Mouse (Mus musculus): ENCODE measurements around the gene Gm45194. TPM values are rescaled to one million over a fixed set of nuclear protein-coding genes. Genes with fewer than 3 reads are reported as not detected.

Gm45194 gene
- 1.5 TPM in 1 of 2 replicates, not detected in the other for polyA plus RNA-seq (2014; fragmentation: Nextera tagmentation; extraction: Ambion mirVana)

GRCm38 (mm10) chrX:111891089-111891488, at the start of gene Gm45194:
TSS of gene Gm45194 (plus strand) at chrX:111891389.
- Histone ChIP-seq H3K27ac (ENCODE audit: low read depth, low read length) (no peak within 1 kb of the TSS), H3K4me1 (ENCODE audit: control insufficient read depth, insufficient read depth, low read length) (no peaks in the 10 kb centered on the region), H3K9me3 (replicated peaks; ENCODE audit: control insufficient read depth, low read length) (no peaks in the 10 kb centered on the region), H3K4me2 (no peak within 1 kb of the TSS), H3K36me3 (ENCODE audit: control insufficient read depth, insufficient read depth, low read length) (no peaks in the 10 kb centered on the region), H3K9ac (ENCODE audit: low read depth, low read length) (no peak within 1 kb of the TSS), H3K4me3 (ENCODE audit: low read depth, low read length) (no peak within 1 kb of the TSS), H3K27me3 (ENCODE audit: control insufficient read depth, insufficient read depth, low read length) (peaks cover 3% of the 10 kb centered on the region; the same call in 1 of the 2 replicates)
- 39% methylated on average over 2 of the region's 2 CpGs for WGBS (ENCODE audit: insufficient replicate concordance)
- ATAC-seq (replicated peaks; ENCODE audit: insufficient number of reproducible peaks, low FRiP score, low TSS enrichment), result no peak

GRCm38 (mm10) chrX:111855878-111856277, 35.3 kb upstream of the Gm45194 start:
- Histone ChIP-seq H3K27ac (ENCODE audit: low read depth, low read length) (no peak overlapping the region), H3K36me3 (ENCODE audit: control insufficient read depth, insufficient read depth, low read length) (no peaks in the 10 kb centered on the region), H3K4me2 (no peak overlapping the region), H3K9me3 (replicated peaks; ENCODE audit: control insufficient read depth, low read length) (no peaks in the 10 kb centered on the region), H3K27me3 (ENCODE audit: control insufficient read depth, insufficient read depth, low read length) (no peaks in the 10 kb centered on the region), H3K9ac (ENCODE audit: low read depth, low read length) (no peak overlapping the region), H3K4me1 (ENCODE audit: control insufficient read depth, insufficient read depth, low read length) (no peaks in the 10 kb centered on the region), H3K4me3 (ENCODE audit: low read depth, low read length) (no peak overlapping the region)
- ATAC-seq (replicated peaks; ENCODE audit: insufficient number of reproducible peaks, low FRiP score, low TSS enrichment), result no peak
- WGBS (ENCODE audit: insufficient replicate concordance), result 66% methylated on average over 3 of the region's 3 CpGs

- no peak for ATAC-seq (replicated peaks; ENCODE audit: insufficient number of reproducible peaks, low FRiP score, low TSS enrichment)
Measured at GRCm38 (mm10) chrX:111881251-111881650, 9.9 kb upstream of the Gm45194 start.

GRCm38 (mm10) chrX:111894321-111895050, 3.3 kb downstream of the Gm45194 start:
- H3K4me3 ChIP-seq (ENCODE audit: low read depth, low read length), result peak overlapping the region; percentile 44

More at GRCm38 (mm10) chrX:111881251-111881650, 9.9 kb upstream of the Gm45194 start:
- H3K4me2 ChIP-seq, result no peak overlapping the region
- no peak overlapping the region for H3K9ac ChIP-seq (ENCODE audit: low read depth, low read length)
- no peaks in the 10 kb centered on the region for H3K36me3 ChIP-seq (ENCODE audit: control insufficient read depth, insufficient read depth, low read length)
- no peaks in the 10 kb centered on the region for H3K4me1 ChIP-seq (ENCODE audit: control insufficient read depth, insufficient read depth, low read length)
- 80% methylated on average over 5 of the region's 5 CpGs for WGBS (ENCODE audit: insufficient replicate concordance)
- no peaks in the 10 kb centered on the region for H3K9me3 ChIP-seq (replicated peaks; ENCODE audit: control insufficient read depth, low read length)
- H3K4me3 ChIP-seq (ENCODE audit: low read depth, low read length), result no peak overlapping the region
- no peaks in the 10 kb centered on the region for H3K27me3 ChIP-seq (ENCODE audit: control insufficient read depth, insufficient read depth, low read length)
- H3K27ac ChIP-seq (ENCODE audit: low read depth, low read length), result no peak overlapping the region

GRCm38 (mm10) chrX:111895084-111895779, 4.0 kb downstream of the Gm45194 start:
- Histone ChIP-seq H3K27me3 (ENCODE audit: control insufficient read depth, insufficient read depth, low read length) (peaks cover 3% of the 10 kb centered on the region; the same call in 1 of the 2 replicates), H3K4me2 (peak overlapping the region; percentile 67), H3K9me3 (replicated peaks; ENCODE audit: control insufficient read depth, low read length) (no peaks in the 10 kb centered on the region), H3K4me3 (ENCODE audit: low read depth, low read length) (peak overlapping the region; percentile 44), H3K36me3 (ENCODE audit: control insufficient read depth, insufficient read depth, low read length) (no peaks in the 10 kb centered on the region), H3K4me1 (ENCODE audit: control insufficient read depth, insufficient read depth, low read length) (no peaks in the 10 kb centered on the region), H3K27ac (ENCODE audit: low read depth, low read length) (no peak overlapping the region), H3K9ac (ENCODE audit: low read depth, low read length) (no peak overlapping the region; the same call in 1 of the 2 replicates)
- WGBS (ENCODE audit: insufficient replicate concordance), result 25% methylated on average over 60 of the region's 70 CpGs
- peak; percentile 42; the same call in 1 of the 2 replicates for ATAC-seq (replicated peaks; ENCODE audit: insufficient number of reproducible peaks, low FRiP score, low TSS enrichment)

More at GRCm38 (mm10) chrX:111894321-111895050, 3.3 kb downstream of the Gm45194 start:
- H3K27me3 ChIP-seq (ENCODE audit: control insufficient read depth, insufficient read depth, low read length), result peaks cover 3% of the 10 kb centered on the region; the same call in 1 of the 2 replicates
- ATAC-seq (replicated peaks; ENCODE audit: insufficient number of reproducible peaks, low FRiP score, low TSS enrichment), result peak; percentile 55; the same call in 1 of the 2 replicates
- 23% methylated on average over 42 of the region's 71 CpGs for WGBS (ENCODE audit: insufficient replicate concordance)
- no peaks in the 10 kb centered on the region for H3K36me3 ChIP-seq (ENCODE audit: control insufficient read depth, insufficient read depth, low read length)
- peak overlapping the region; percentile 67 for H3K4me2 ChIP-seq
- no peaks in the 10 kb centered on the region for H3K9me3 ChIP-seq (replicated peaks; ENCODE audit: control insufficient read depth, low read length)
- no peak overlapping the region for H3K27ac ChIP-seq (ENCODE audit: low read depth, low read length)
- H3K4me1 ChIP-seq (ENCODE audit: control insufficient read depth, insufficient read depth, low read length), result no peaks in the 10 kb centered on the region
- H3K9ac ChIP-seq (ENCODE audit: low read depth, low read length), result no peak overlapping the region

GRCm38 (mm10) chrX:111917422-111917821, 26.2 kb downstream of the Gm45194 start:
- no peak overlapping the region for H3K4me2 ChIP-seq
- H3K4me3 ChIP-seq (ENCODE audit: low read depth, low read length), result no peak overlapping the region
- H3K27me3 ChIP-seq (ENCODE audit: control insufficient read depth, insufficient read depth, low read length), result no peaks in the 10 kb centered on the region
- H3K9me3 ChIP-seq (replicated peaks; ENCODE audit: control insufficient read depth, low read length), result no peaks in the 10 kb centered on the region
- no peaks in the 10 kb centered on the region for H3K36me3 ChIP-seq (ENCODE audit: control insufficient read depth, insufficient read depth, low read length)
- ATAC-seq (replicated peaks; ENCODE audit: insufficient number of reproducible peaks, low FRiP score, low TSS enrichment), result no peak
- H3K4me1 ChIP-seq (ENCODE audit: control insufficient read depth, insufficient read depth, low read length), result no peaks in the 10 kb centered on the region
- no peak overlapping the region for H3K27ac ChIP-seq (ENCODE audit: low read depth, low read length)
- H3K9ac ChIP-seq (ENCODE audit: low read depth, low read length), result no peak overlapping the region

GRCm38 (mm10) chrX:111960909-111961308, 69.7 kb downstream of the Gm45194 start:
- Histone ChIP-seq H3K4me1 (ENCODE audit: control insufficient read depth, insufficient read depth, low read length) (no peaks in the 10 kb centered on the region), H3K9ac (ENCODE audit: low read depth, low read length) (no peak overlapping the region), H3K36me3 (ENCODE audit: control insufficient read depth, insufficient read depth, low read length) (no peaks in the 10 kb centered on the region), H3K27ac (ENCODE audit: low read depth, low read length) (no peak overlapping the region), H3K9me3 (replicated peaks; ENCODE audit: control insufficient read depth, low read length) (no peaks in the 10 kb centered on the region), H3K4me3 (ENCODE audit: low read depth, low read length) (no peak overlapping the region), H3K27me3 (ENCODE audit: control insufficient read depth, insufficient read depth, low read length) (no peaks in the 10 kb centered on the region), H3K4me2 (no peak overlapping the region)
- ATAC-seq (replicated peaks; ENCODE audit: insufficient number of reproducible peaks, low FRiP score, low TSS enrichment), result no peak
- WGBS (ENCODE audit: insufficient replicate concordance), result 46% methylated on average over 4 of the region's 4 CpGs

GRCm38 (mm10) chrX:111999661-112000060, 108.5 kb downstream of the Gm45194 start:
- H3K4me2 ChIP-seq, result no peak overlapping the region
- WGBS (ENCODE audit: insufficient replicate concordance), result 35% methylated on average over 1 of the region's 1 CpGs
- ATAC-seq (replicated peaks; ENCODE audit: insufficient number of reproducible peaks, low FRiP score, low TSS enrichment), result no peak
- H3K27me3 ChIP-seq (ENCODE audit: control insufficient read depth, insufficient read depth, low read length), result no peaks in the 10 kb centered on the region
- H3K27ac ChIP-seq (ENCODE audit: low read depth, low read length), result no peak overlapping the region
- H3K9ac ChIP-seq (ENCODE audit: low read depth, low read length), result no peak overlapping the region
- no peaks in the 10 kb centered on the region for H3K4me1 ChIP-seq (ENCODE audit: control insufficient read depth, insufficient read depth, low read length)
- no peaks in the 10 kb centered on the region for H3K9me3 ChIP-seq (replicated peaks; ENCODE audit: control insufficient read depth, low read length)
- H3K36me3 ChIP-seq (ENCODE audit: control insufficient read depth, insufficient read depth, low read length), result no peaks in the 10 kb centered on the region
- no peak overlapping the region for H3K4me3 ChIP-seq (ENCODE audit: low read depth, low read length)
